Mouse (Mus musculus) intestine, embryonic 16.5 days (tissue): ENCODE measurements around the gene Plekhg1. TPM values are rescaled to one million over a fixed set of nuclear protein-coding genes. Genes with fewer than 3 reads are reported as not detected.
A peak's percentile ranks its signal among the peaks of the same experiment; 100 is the strongest.

Experiments used
- ATAC-seq: fragments of 200-750 bp; cut with Nextera tagmentation; 2 replicates; pipeline ENCODE4 v1.8.0; 2017; ENCODE audit warnings: moderate TSS enrichment, moderate library complexity
- H3K27ac ChIP-seq: fragments of 300-500 bp; sonication (generic); 2 replicates; pipeline ENCODE4 v1.5.1; 2014; ENCODE audit warnings: mild to moderate bottlenecking, low read length
- H3K27me3 ChIP-seq: fragments of 300-500 bp; sonication (generic); replicated peaks from 2 replicates; pipeline ENCODE4 v1.6.1; 2014; ENCODE audit warnings: low read length, control low read depth, mixed read lengths; ENCODE audit not compliant: control insufficient read depth, insufficient read depth
- H3K36me3 ChIP-seq: fragments of 300-500 bp; sonication (generic); 2 replicates; pipeline ENCODE4 v1.6.1; 2014; ENCODE audit warnings: low read length, control low read depth; ENCODE audit not compliant: control insufficient read depth, insufficient read depth
- H3K4me1 ChIP-seq: fragments of 300-500 bp; sonication (generic); 2 replicates; pipeline ENCODE4 v1.6.1; 2014; ENCODE audit warnings: low read length, control low read depth, mixed read lengths; ENCODE audit not compliant: control insufficient read depth, insufficient read depth
- H3K4me2 ChIP-seq: fragments of 300-500 bp; sonication (generic); 2 replicates; pipeline ENCODE4 v1.6.1; 2014; ENCODE audit warnings: low read depth, low read length, control low read depth
- H3K4me3 ChIP-seq: fragments of 300-500 bp; sonication (generic); 2 replicates; pipeline ENCODE4 v1.5.1; 2014; ENCODE audit warnings: mild to moderate bottlenecking, low read length
- H3K9ac ChIP-seq: fragments of 300-500 bp; sonication (generic); 2 replicates; pipeline ENCODE4 v1.6.1; 2014; ENCODE audit warnings: low read depth, low read length
- H3K9me3 ChIP-seq: fragments of 300-500 bp; sonication (generic); 2 replicates; pipeline ENCODE4 v1.6.1; 2016; ENCODE audit warnings: low read length, control low read depth; ENCODE audit not compliant: control insufficient read depth
- WGBS: fragments of 180-500 bp; shearing (Covaris S2); extraction: QIAGEN DNeasy Blood & Tissue Kit; methylation state at CpG from one replicate; pipeline ENCODE4 v1.1.7; 2014; 5-methylcytosine and 5-hydroxymethylcytosine counted together
- polyA plus RNA-seq: library from polyadenylated mRNA; unstranded; fragments of >200 nt; fragmentation: Nextera tagmentation; extraction: Ambion mirVana; gene quantifications from 2 replicates; pipeline ENCODE4 v1.2.1, GENCODE M21; 2015

The Plekhg1 gene
- polyA plus RNA-seq, 1 experiment from 2014 or later, result 5.7 TPM

DNA sequence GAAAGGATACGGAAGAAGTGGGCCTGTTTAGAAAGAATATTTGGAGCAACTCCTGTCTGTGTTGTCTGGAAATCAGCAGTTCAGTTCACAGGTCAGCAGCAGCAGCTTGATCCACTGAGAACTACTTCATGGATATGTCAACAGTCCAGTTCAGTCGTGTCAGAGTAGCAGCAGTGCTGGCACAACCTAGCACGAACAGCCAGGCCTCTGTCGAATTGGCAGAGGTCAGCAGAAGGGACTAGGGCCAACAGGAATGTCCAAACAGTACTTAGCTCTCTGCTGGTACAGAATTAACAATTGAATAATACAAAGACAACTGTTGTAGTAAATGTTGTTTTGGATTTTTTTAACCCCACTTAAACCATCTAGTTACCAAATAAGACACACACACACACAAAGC is 33.9 kb upstream of the Plekhg1 start:
- no peaks in the 10 kb centered on the region for H3K27me3 ChIP-seq
- H3K4me2 ChIP-seq, result no peak overlapping the region
- no peaks in the 10 kb centered on the region for H3K4me1 ChIP-seq
- 63% methylated on average over 4 of the region's 4 CpGs for WGBS
- no peak overlapping the region for H3K4me3 ChIP-seq
- no peaks in the 10 kb centered on the region for H3K9me3 ChIP-seq
- no peak overlapping the region for H3K9ac ChIP-seq
- ATAC-seq, result no peak
- no peak overlapping the region for H3K27ac ChIP-seq
- H3K36me3 ChIP-seq, result no peaks in the 10 kb centered on the region

DNA sequence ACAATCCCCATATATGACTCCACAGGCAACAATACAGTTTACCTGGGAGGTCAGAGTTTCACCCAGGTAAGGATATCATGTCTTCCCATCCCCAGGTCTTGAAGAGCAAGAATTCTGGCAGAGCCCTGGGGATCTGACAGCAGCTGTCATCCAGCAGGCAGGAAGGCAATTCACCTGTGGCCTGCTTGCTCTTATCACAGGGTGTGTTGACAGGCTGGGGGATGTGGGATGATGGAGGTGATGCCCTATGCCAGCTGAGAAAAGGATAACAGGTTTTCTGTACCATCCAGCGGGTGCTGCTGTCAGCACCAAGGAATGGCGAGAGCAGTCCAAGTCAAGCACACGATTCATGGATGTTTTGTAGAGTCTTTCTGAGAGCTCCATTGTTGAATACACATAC is 30.1 kb upstream of the Plekhg1 start:
- 88% methylated on average over 3 of the region's 3 CpGs for WGBS
- Histone ChIP-seq H3K4me2 (no peak overlapping the region), H3K27ac (no peak overlapping the region), H3K27me3 (no peaks in the 10 kb centered on the region), H3K36me3 (no peaks in the 10 kb centered on the region), H3K9ac (no peak overlapping the region), H3K4me3 (no peak overlapping the region), H3K9me3 (no peaks in the 10 kb centered on the region), H3K4me1 (no peaks in the 10 kb centered on the region)
- ATAC-seq, result no peak

DNA sequence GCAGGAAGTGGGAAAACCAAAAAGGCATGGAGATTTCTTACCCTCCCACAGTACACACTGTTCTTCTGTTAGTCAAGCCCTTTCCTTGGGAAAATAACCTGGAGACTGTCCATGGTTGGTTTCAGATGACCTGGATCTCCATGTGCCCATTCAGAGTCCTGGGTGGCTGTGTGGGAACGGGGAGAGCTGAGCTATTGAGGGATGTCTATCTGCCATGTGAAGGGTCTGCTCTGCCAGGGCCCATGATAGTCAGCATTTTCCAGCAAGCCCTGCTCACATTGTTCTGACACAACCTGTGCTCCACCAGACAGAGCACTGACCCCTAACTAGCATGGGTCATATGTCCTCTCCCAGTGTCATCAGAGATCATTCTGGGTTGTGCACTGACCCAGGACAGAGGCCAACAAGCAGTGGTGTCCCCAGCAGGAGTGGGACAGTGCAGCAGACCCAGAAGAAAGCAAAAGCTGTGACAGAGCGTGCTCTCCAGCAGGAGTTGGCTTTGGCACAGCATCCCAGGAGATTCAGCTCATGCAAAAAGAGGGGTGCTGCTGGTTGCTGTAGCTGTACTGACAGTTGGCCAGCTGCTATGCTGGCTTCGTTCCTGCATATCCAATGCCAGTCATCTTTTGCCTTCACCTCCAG is 24.7 kb upstream of the Plekhg1 start:
- no peaks in the 10 kb centered on the region for H3K9me3 ChIP-seq
- ATAC-seq, result no peak
- no peaks in the 10 kb centered on the region for H3K36me3 ChIP-seq
- no peaks in the 10 kb centered on the region for H3K27me3 ChIP-seq
- H3K4me1 ChIP-seq, result no peaks in the 10 kb centered on the region
- H3K9ac ChIP-seq, result no peak overlapping the region
- no peak overlapping the region for H3K4me3 ChIP-seq
- H3K27ac ChIP-seq, result no peak overlapping the region
- WGBS, result 87% methylated on average over 3 of the region's 3 CpGs
- H3K4me2 ChIP-seq, result no peak overlapping the region

- H3K27me3 ChIP-seq, result no peaks in the 10 kb centered on the region
- ATAC-seq, result peak; percentile 84
- H3K4me2 ChIP-seq, result no peak overlapping the region
- H3K9ac ChIP-seq, result no peak overlapping the region
- no peaks in the 10 kb centered on the region for H3K36me3 ChIP-seq
- WGBS, result 69% methylated on average over 16 of the region's 16 CpGs
- no peak overlapping the region for H3K4me3 ChIP-seq
- no peaks in the 10 kb centered on the region for H3K9me3 ChIP-seq
- no peaks in the 10 kb centered on the region for H3K4me1 ChIP-seq
- H3K27ac ChIP-seq, result peak overlapping the region; percentile 61
Observed at GRCm38 (mm10) chr10:3718021-3718865, 21.9 kb upstream of the Plekhg1 start.

DNA sequence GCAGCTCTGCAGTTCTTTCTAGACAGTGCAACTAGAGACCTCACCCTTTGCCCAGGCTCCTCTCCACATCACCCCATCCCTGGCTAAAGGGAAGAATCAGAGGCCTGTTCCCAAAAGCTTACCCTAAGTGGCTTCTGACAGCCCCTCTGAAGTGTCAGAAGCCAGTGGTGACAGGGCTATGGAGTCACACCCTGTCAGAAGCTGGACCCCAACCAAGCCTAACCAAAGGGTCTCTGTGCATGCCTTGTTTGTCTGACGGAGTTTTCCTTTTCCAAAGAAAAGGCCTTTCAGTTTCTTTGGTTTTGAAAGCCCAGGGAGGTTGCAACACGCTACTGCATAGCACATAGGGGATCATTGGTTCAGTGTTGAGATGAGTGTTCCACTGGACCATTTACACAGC is 19.9 kb upstream of the Plekhg1 start:
- WGBS, result 86% methylated on average over 2 of the region's 2 CpGs
- no peak overlapping the region for H3K27ac ChIP-seq
- H3K9ac ChIP-seq, result no peak overlapping the region
- no peak overlapping the region for H3K4me2 ChIP-seq
- H3K9me3 ChIP-seq, result no peaks in the 10 kb centered on the region
- no peak overlapping the region for H3K4me3 ChIP-seq
- ATAC-seq, result no peak
- no peaks in the 10 kb centered on the region for H3K27me3 ChIP-seq
- no peaks in the 10 kb centered on the region for H3K4me1 ChIP-seq
- H3K36me3 ChIP-seq, result no peaks in the 10 kb centered on the region

- Histone ChIP-seq H3K27ac (no peak overlapping the region), H3K9ac (no peak overlapping the region), H3K27me3 (no peaks in the 10 kb centered on the region), H3K4me3 (no peak overlapping the region), H3K36me3 (no peaks in the 10 kb centered on the region), H3K9me3 (no peaks in the 10 kb centered on the region), H3K4me2 (no peak overlapping the region), H3K4me1 (no peaks in the 10 kb centered on the region)
- WGBS, result 65% methylated on average over 2 of the region's 2 CpGs
- ATAC-seq, result no peak
Observed at GRCm38 (mm10) chr10:3722339-3722738, 17.8 kb upstream of the Plekhg1 start.

DNA sequence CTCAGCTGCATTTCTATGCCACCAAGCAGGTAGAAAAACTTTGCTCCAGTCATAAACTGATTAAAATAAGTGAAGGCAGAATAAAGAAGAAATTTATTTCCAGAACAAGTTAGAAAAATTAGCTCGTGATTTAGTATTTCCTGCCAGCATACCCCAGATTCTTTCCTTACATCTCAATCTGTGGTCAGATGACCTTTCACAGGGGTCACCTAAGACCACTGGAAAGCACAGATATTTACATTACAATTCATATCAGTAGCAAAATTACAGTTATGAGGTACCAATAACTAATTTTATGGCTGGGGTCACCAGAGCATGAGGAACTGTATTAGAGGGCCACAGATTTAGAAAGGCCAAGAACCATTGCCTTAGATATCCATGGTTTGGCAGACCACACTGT is 15.5 kb upstream of the Plekhg1 start:
- Histone ChIP-seq H3K4me2 (no peak overlapping the region), H3K4me1 (no peaks in the 10 kb centered on the region), H3K36me3 (no peaks in the 10 kb centered on the region), H3K4me3 (no peak overlapping the region), H3K9ac (no peak overlapping the region), H3K27ac (no peak overlapping the region), H3K9me3 (no peaks in the 10 kb centered on the region), H3K27me3 (no peaks in the 10 kb centered on the region; the same call in 1 of the 2 replicates)
- no peak for ATAC-seq
- WGBS, result 75% methylated on average over 1 of the region's 1 CpGs

DNA sequence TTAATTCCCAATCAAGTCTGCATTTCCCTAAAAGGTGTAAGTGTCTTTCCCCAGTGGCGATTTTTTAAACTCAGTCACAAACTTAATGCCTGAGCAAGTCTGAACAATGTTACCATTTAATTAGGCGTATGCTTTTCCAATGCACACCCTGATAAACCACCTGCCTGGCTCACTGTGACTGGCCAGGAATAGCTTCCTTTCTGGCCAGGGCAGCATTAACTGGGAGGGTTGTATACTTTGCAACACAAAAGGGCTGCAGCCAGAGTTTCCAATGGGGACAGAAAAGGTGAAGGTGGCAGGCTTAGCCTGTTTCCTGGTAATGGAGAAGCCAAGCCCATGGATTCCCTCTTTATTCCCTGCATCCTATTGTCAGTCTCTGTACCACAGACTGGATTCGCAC is 10.5 kb upstream of the Plekhg1 start:
- Histone ChIP-seq H3K4me1 (no peaks in the 10 kb centered on the region), H3K9ac (no peak overlapping the region), H3K27ac (no peak overlapping the region), H3K9me3 (no peaks in the 10 kb centered on the region), H3K36me3 (no peaks in the 10 kb centered on the region), H3K27me3 (no peaks in the 10 kb centered on the region; the same call in 1 of the 2 replicates), H3K4me3 (no peak overlapping the region), H3K4me2 (no peak overlapping the region)
- no peak for ATAC-seq
- 71% methylated on average over 3 of the region's 3 CpGs for WGBS

DNA sequence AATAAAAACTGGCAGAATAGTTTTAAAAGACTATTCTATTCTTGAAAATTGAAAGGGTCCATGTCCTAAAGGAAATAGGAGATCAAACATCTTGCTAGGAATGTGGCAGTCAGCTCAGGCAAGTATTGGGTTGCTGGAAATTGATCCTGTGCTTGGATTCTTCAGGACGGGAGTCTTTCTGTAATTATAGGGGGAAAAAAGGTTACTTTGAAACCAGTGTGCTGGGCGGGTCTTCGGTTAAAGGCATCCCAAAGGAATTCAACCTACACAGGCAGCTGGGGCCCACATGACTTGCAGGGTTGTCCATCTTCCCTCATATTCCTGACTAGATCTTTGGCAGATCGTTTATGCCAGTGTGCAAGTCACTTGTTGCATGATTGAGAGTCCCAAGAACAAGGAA is 9.8 kb upstream of the Plekhg1 start:
- H3K9me3 ChIP-seq, result no peaks in the 10 kb centered on the region
- H3K4me3 ChIP-seq, result no peak overlapping the region
- no peak overlapping the region for H3K27ac ChIP-seq
- H3K4me2 ChIP-seq, result no peak overlapping the region
- ATAC-seq, result no peak
- WGBS, result 36% methylated on average over 4 of the region's 4 CpGs
- H3K36me3 ChIP-seq, result no peaks in the 10 kb centered on the region
- no peaks in the 10 kb centered on the region; the same call in 1 of the 2 replicates for H3K27me3 ChIP-seq
- no peaks in the 10 kb centered on the region for H3K4me1 ChIP-seq
- no peak overlapping the region for H3K9ac ChIP-seq
